ENCODE assay signal across 30 mouse cellular contexts in the genomic region with DNA sequence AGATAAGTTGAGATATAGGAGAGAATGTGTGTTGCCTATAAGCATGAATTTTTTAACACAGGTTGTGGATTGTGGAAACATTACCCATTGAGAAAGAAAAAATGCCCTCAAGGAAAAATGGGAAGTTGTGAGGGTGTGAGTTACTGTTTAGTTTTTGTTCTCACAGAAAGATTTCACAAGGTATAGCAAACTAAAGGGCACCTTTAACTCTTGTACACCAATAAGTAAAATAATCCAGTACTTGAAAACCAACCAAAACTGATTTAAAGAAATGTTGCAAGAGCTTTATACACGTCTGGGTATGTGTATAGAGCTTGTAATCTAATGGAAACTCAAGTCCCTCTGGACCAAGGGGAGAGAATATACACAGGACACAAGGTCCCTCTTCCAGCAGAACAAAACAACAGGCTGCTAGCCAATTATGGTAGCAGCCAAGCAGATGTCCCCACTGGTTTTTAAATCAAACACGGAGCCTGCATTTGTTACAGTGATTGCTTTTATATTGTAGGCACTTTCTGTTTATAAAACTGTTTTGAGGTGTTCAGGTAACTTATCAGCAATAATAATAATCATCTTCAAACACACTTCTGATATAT. TPM values are rescaled to one million over a fixed set of nuclear protein-coding genes. Genes with fewer than 3 reads are reported as not detected.
DNase-seq lines count a peak whose midpoint lies in the region; ATAC-seq and TF ChIP-seq lines count a peak whose summit lies in the region.
"Had no signal": no experiment of that assay in that cellular context is flagged by ENCODE, and none has a peak within 500 bp of the region (broad histone marks: within the 10 kb centered on the region; RNA-seq: fewer than 3 reads in every experiment).

No protein-coding gene starts in this region.

- no peak overlapping the region for H3K4me2 ChIP-seq in heart, embryonic 11.5 days
- H3K4me2 ChIP-seq: embryonic facial prominence, embryonic 13.5 days; intestine, embryonic 15.5 days; limb, embryonic 12.5 days; liver, embryonic 12.5 days; midbrain, embryonic 12.5 days had no signal

- WGBS in heart, embryonic 11.5 days (ENCODE audit: insufficient replicate concordance) = 62% methylated on average over 2 of the region's 2 CpGs

- no peak for TF ChIP-seq CTCF in brain, embryonic 14.5 days (IDR thresholded peaks at IDR 0.05; ENCODE audit: borderline replicate concordance, extremely low read depth, insufficient read depth, insufficient read length)

- no peak overlapping the region for H3K4me3 ChIP-seq in heart, embryonic 11.5 days (ENCODE audit: low read depth, low read length)
- H3K4me3 ChIP-seq: embryonic facial prominence, embryonic 13.5 days; erythroblast, embryonic 14.5 days; hindbrain, embryonic 10.5 days; intestine, embryonic 15.5 days; limb, embryonic 12.5 days; liver, embryonic 12.5 days; midbrain, embryonic 12.5 days had no signal

- intact Hi-C loops in heart, postnatal 36 days (cut with DNase I) = no loop called here

- H3K36me3 ChIP-seq in heart, embryonic 11.5 days (ENCODE audit: control insufficient read depth, insufficient read depth, low read length) = no peaks in the 10 kb centered on the region
- H3K36me3 ChIP-seq: embryonic facial prominence, embryonic 13.5 days; G1E; hindbrain, embryonic 10.5 days; intestine, embryonic 15.5 days; limb, embryonic 12.5 days; liver, embryonic 12.5 days; midbrain, embryonic 12.5 days had no signal

- no peak overlapping the region for H3K9ac ChIP-seq in heart, embryonic 11.5 days (ENCODE audit: low read depth, low read length)
- H3K9ac ChIP-seq: embryonic facial prominence, embryonic 13.5 days; intestine, embryonic 15.5 days; limb, embryonic 12.5 days; liver, embryonic 12.5 days; midbrain, embryonic 12.5 days had no signal

- no peak for ATAC-seq in heart, embryonic 11.5 days (replicated peaks; ENCODE audit: insufficient number of reproducible peaks, low FRiP score, low TSS enrichment)
- ATAC-seq: forebrain, embryonic 14.5 days; hindbrain, embryonic 16.5 days; intestine, embryonic 15.5 days; liver, embryonic 12.5 days; Patski had no signal

- no peak for TF ChIP-seq POLR2A in brain, embryonic 14.5 days (IDR thresholded peaks at IDR 0.05; ENCODE audit: borderline replicate concordance, extremely low read depth, insufficient read depth, insufficient read length, poor library complexity, severe bottlenecking)

- 0 out of 2 replicates have a peak, but pooled peaks cover 2% of the 10 kb centered on the region for H3K4me1 ChIP-seq in heart, embryonic 11.5 days (ENCODE audit: control insufficient read depth, insufficient read depth, low read length)
- H3K4me1 ChIP-seq: embryonic facial prominence, embryonic 13.5 days; hindbrain, embryonic 10.5 days; intestine, embryonic 15.5 days; limb, embryonic 12.5 days; liver, embryonic 12.5 days; midbrain, embryonic 12.5 days had no signal

- peak; percentile 97 for DNase-seq in heart, adult 11 months
- peak; percentile 8 for DNase-seq in brain, embryonic 14.5 days (ENCODE audit: low read depth)
- DNase-seq in gonadal fat pad, adult 2 months (ENCODE audit: low read depth) = peak; percentile 63
- peak; percentile 38 to 43 for DNase-seq in heart, postnatal 36 days
- no peak for DNase-seq in thymus, postnatal 4 days
- no peak for DNase-seq in layer of hippocampus, postnatal 14 days (ENCODE audit: low spot score in 2 of 2)
- DNase-seq: adrenal gland, adult 8-10 months; B cell, adult 2 months; cerebellum, adult 8-10 months; cerebellum, postnatal 36 days; embryo, embryonic 11 days; kidney, adult 8-10 months; kidney, postnatal 10 days; layer of hippocampus, postnatal 36 days; lung, postnatal 14 days; spleen, adult 18-20 months had no signal

- H3K9me3 ChIP-seq in heart, embryonic 11.5 days (replicated peaks; ENCODE audit: control insufficient read depth, low read length) = no peaks in the 10 kb centered on the region
- H3K9me3 ChIP-seq: embryonic facial prominence, embryonic 13.5 days; G1E; hindbrain, embryonic 10.5 days; intestine, embryonic 15.5 days; limb, embryonic 12.5 days; liver, embryonic 12.5 days; midbrain, embryonic 12.5 days had no signal

- H3K27me3 ChIP-seq in heart, embryonic 11.5 days (ENCODE audit: control insufficient read depth, insufficient read depth, low read length) = no peaks in the 10 kb centered on the region
- H3K27me3 ChIP-seq: CH12.LX; embryonic facial prominence, embryonic 13.5 days; intestine, embryonic 15.5 days; limb, embryonic 12.5 days; liver, embryonic 12.5 days; midbrain, embryonic 12.5 days had no signal

- no peak overlapping the region for H3K27ac ChIP-seq in heart, embryonic 11.5 days (ENCODE audit: low read depth, low read length)
- H3K27ac ChIP-seq: embryonic facial prominence, embryonic 13.5 days; hindbrain, embryonic 10.5 days; intestine, embryonic 15.5 days; limb, embryonic 12.5 days; liver, embryonic 12.5 days; midbrain, embryonic 12.5 days had no signal

RNA-seq across cellular contexts. Expression of a gene that starts 5.1 kb away (rescaled TPM):
- polyA plus RNA-seq in heart, embryonic 11.5 days (2014; fragmentation: Nextera tagmentation; extraction: Ambion mirVana) = 46.8 and 56.2 TPM in 2 replicates
- 2.3 and 3.4 TPM in 2 replicates for polyA plus RNA-seq in brain, embryonic 14.5 days (2012; rRNA removed)
- polyA plus RNA-seq in gonadal fat pad, adult 2 months (2012; rRNA removed) = 337 and 466 TPM in 2 replicates
- 1,000 to 10,000 TPM; 1,925 to 2,084 TPM for total RNA-seq in heart, postnatal 36 days (2021)
- total RNA-seq in layer of hippocampus, postnatal 14 days (2021) = 1 to 10 TPM; 1.3 to 1.6 TPM
- total RNA-seq: granulocyte monocyte progenitor cell, adult 5-6 weeks had no signal
- polyA plus RNA-seq: G1E had no signal

Comparison
In these comparisons a context has a peak if more than half of its experiments do, and no peak if none do; other contexts are left out.
1. DNase-seq: peak in heart, adult 11 months (single experiment), brain, embryonic 14.5 days (single experiment), gonadal fat pad, adult 2 months (single experiment) and heart, postnatal 36 days (2 of 2); none in thymus, postnatal 4 days (single experiment) and layer of hippocampus, postnatal 14 days (0 of 2).
2. RNA of a gene that starts 5.1 kb away (polyA plus RNA-seq): 337 to 466 TPM in gonadal fat pad, adult 2 months and 46.8 to 56.2 TPM in heart, embryonic 11.5 days; 2.3 to 3.4 TPM in brain, embryonic 14.5 days; every median in the first group is over 10 times any median in the second.